Mouse (Mus musculus) layer of hippocampus, adult 2 months (tissue): ENCODE measurements around the gene Rsph6a. TPM values are rescaled to one million over a fixed set of nuclear protein-coding genes. Genes with fewer than 3 reads are reported as not detected.

Source experiments
- DNase-seq, 2 experiments: peaks; one replicate each; pipeline ENCODE4 v3.0.0; 2022; ENCODE audit warnings: low spot score in 2 of 2
- H3K27ac ChIP-seq: fragments of 200-600 bp; 2 replicates; pipeline ENCODE4 v1.8.1; 2022
- H3K4me3 ChIP-seq: fragments of 200-600 bp; 2 replicates; pipeline ENCODE4 v1.8.1; 2022; ENCODE audit warnings: mild to moderate bottlenecking
- CTCF ChIP-seq: fragments of 200-600 bp; conservative IDR thresholded peaks from 2 replicates; pipeline ENCODE4 v1.8.1; 2022; ENCODE audit warnings: antibody characterized with exemption, mild to moderate bottlenecking, moderate library complexity
- microRNA-seq, 2 experiments: library from miRNA; unstranded; fragments of <30 nt; microRNA quantifications; one replicate each; pipeline ENCODE4 v1.2.0; 2021
- total RNA-seq, 2 experiments: library from RNA; stranded (reverse); gene quantifications; 2 replicates each; pipeline ENCODE4 v1.2.3; 2021

Gene Rsph6a
- total RNA-seq, 2 experiments from 2014 or later, result 0.20 TPM; not detected in 1

- Histone ChIP-seq H3K4me3 (no peak overlapping the region), H3K27ac (no peak overlapping the region)
- no peak for TF ChIP-seq CTCF
- no peak for DNase-seq
Measured at GRCm38 (mm10) chr7:19100290-19100689, 45.8 kb downstream of the Rsph6a start.

DNA sequence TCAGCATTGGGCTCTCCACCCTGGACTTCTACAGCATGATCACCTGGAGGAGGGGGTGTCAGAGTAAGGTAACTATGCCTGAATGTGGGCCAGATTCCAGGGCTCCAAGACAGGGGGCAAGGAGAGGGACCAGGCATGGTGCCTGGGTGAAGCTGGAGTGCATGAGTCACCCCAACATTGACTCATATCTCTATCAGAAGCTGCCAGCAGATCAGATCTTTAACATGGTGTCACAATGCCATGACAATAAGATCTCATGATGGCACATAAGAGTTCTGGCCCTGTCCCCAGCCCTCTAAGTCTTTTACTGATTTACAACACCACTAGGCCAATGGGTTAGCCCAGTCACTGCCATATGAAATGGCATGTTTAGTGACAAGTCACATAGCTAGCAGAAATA lies 49.3 kb downstream of the Rsph6a start:
- Histone ChIP-seq H3K4me3 (no peak overlapping the region), H3K27ac (no peak overlapping the region)
- no peak for TF ChIP-seq CTCF
- no peak for DNase-seq

- no peak for TF ChIP-seq CTCF
- no peak for DNase-seq
- no peak overlapping the region for H3K27ac ChIP-seq
Measured at GRCm38 (mm10) chr7:19104486-19104885, 50.0 kb downstream of the Rsph6a start.

GRCm38 (mm10) chr7:19107436-19107835 lies 52.9 kb downstream of the Rsph6a start:
- TF ChIP-seq CTCF, result no peak
- DNase-seq, result no peak
- H3K27ac ChIP-seq, result no peak overlapping the region
- no peak overlapping the region for H3K4me3 ChIP-seq

More at GRCm38 (mm10) chr7:19104486-19104885, 50.0 kb downstream of the Rsph6a start:
- no peak overlapping the region for H3K4me3 ChIP-seq

GRCm38 (mm10) chr7:19109565-19109964 lies 55.1 kb downstream of the Rsph6a start:
- DNase-seq, result no peak
- Histone ChIP-seq H3K4me3 (no peak overlapping the region), H3K27ac (no peak overlapping the region)
- no peak for TF ChIP-seq CTCF

DNA sequence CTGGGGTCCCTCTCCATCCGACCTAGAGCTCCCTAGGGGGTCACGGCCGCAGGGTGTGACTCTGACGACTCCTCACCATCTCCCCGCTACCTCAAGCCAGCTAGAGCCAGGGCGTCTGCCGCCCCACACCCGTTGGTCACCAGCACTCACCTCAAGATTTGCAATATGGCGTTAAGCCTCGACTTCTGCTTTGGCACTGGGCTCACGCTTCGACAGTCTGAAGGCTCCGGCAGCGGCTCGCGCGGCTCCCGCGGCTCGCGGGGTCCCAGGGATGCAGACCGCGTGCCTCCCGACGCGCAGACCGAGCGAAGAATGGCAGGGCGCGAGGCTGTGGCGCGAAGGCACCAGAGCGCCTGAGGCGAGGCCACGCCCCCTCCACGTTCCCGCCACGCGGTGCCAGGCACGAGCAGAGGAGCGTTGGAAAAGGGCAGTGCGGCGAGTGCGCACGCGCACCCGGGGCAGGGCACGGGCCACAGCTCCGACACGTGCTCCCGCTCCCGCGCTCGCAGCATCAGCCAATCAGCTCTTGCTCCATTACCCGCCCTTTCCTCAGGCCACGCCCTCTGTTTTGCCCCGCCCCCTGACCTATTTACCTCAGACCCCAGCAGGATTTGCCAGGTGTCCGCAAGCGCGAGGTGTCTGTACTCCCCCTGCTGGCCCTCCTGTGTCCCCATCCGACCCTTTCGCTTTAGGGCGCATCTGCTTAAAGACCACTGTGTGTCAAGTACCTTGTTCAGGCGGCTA lies 63.7 kb downstream of the Rsph6a start, which contains the start of gene Gm4969:
TSS of gene Gm4969 (minus strand) at position 341 of the 744 bp plus-strand sequence.
- Histone ChIP-seq H3K4me3 (peak within 1 kb of the TSS; percentile 44), H3K27ac (no peak within 1 kb of the TSS)
- peak in 1 of 2 experiments; percentile 53 for DNase-seq
- TF ChIP-seq CTCF, result peak; percentile 49

DNA sequence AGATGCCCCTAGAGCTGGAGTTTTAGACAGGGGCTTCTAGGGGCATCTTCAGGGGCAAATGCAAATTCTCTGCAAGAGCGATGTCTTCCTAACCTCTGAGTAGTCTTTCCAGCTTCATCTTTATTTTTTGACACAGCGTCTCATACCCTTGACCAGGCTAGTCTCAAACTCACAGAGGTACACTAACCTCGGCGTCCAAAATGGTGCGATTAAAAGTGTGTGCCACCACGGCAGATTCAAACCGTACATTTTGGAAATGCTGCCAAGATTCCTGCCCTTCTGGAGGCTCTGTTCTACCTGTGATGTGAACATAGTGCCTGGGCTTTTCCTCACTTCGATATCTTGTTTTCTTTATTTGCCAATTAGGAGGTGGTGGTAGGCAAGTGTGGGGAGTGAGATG lies 64.6 kb downstream of the Rsph6a start:
- no peak for TF ChIP-seq CTCF
- no peak for DNase-seq
- 0 out of 2 replicates have a peak overlapping the region, but pooled peaks have one; percentile 84 for H3K4me3 ChIP-seq
- H3K27ac ChIP-seq, result no peak overlapping the region

GRCm38 (mm10) chr7:19119631-19120429 lies 65.3 kb downstream of the Rsph6a start, which contains the start of gene Fbxo46:
Gene Fbxo46 (plus strand): TSS chr7:19119859.
- Histone ChIP-seq H3K27ac (peak within 1 kb of the TSS; percentile 82), H3K4me3 (peak within 1 kb of the TSS; percentile 84)
- TF ChIP-seq CTCF, result no peak
- peak; percentile 94 to 99 for DNase-seq

DNA sequence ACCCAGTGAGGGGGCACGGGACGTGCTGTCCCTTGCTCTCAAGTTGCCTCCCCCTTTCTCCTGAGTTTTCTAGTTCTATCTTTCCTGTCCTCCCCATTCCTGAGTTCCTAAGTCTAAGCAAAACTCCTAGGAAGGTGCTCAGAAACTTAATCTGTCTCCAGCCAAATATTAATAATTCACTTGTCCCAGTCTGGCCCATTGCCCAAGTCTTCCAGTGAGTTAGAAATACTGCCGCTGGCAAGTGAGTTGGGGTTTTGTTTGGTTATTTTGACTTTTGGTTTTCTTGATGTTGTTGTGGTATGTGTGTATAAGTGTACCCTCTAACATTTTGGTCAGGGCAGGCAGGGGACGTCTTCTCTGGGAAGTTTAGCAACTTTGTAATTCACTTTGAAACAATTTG lies 67.2 kb downstream of the Rsph6a start:
- no peak overlapping the region for H3K4me3 ChIP-seq
- no peak for DNase-seq
- no peak overlapping the region for H3K27ac ChIP-seq
- no peak for TF ChIP-seq CTCF

Small RNA genes lying within 50 kb of the gene (microRNA-seq; reads per million reads assigned to microRNA genes)
- gene Mir3100, result 2.2 to 2.9 reads per million in 2 experiments

Other genes starting within 250 kb of the Rsph6a start
- gene Psg17, start 233.1 kb upstream of the Rsph6a start, total RNA-seq, result not detected
- gene Mill2, start 214.7 kb upstream of the Rsph6a start, total RNA-seq, result 1 to 10 TPM; 2.3 to 2.6 TPM
- 10 to 100 TPM; 15.1 to 15.2 TPM for gene Pglyrp1, start 183.4 kb upstream of the Rsph6a start, total RNA-seq
- 10 to 100 TPM; 10.9 to 12.6 TPM for gene Ccdc61, start 144.3 kb upstream of the Rsph6a start, total RNA-seq
- 10 to 100 TPM; 82.7 to 85.4 TPM for gene Nova2, start 128.8 kb upstream of the Rsph6a start, total RNA-seq
- gene Nanos2, start 67.3 kb upstream of the Rsph6a start, total RNA-seq, result under 1 TPM; 0.54 to 0.66 TPM
- gene Mypop, start 63.4 kb upstream of the Rsph6a start, total RNA-seq, result 10 to 100 TPM; 44.0 to 46.4 TPM
- gene Irf2bp1, start 50.6 kb upstream of the Rsph6a start, total RNA-seq, result 10 to 100 TPM; 52.7 to 56.3 TPM
- not detected for gene Foxa3, start 31.2 kb upstream of the Rsph6a start, total RNA-seq
- gene Sympk, start 30.3 kb upstream of the Rsph6a start, total RNA-seq, result 100 to 1,000 TPM; 112 to 114 TPM
- 100 to 1,000 TPM; 154 TPM for gene Dmwd, start 21.5 kb downstream of the Rsph6a start, total RNA-seq
- gene Dmpk, start 29.2 kb downstream of the Rsph6a start, total RNA-seq, result 10 to 100 TPM; 38.8 to 56.8 TPM
- gene Six5, start 39.9 kb downstream of the Rsph6a start, total RNA-seq, result 1 to 10 TPM; 2.4 to 2.8 TPM
- gene Gm4969, start 63.7 kb downstream of the Rsph6a start, total RNA-seq, result under 1 TPM; 0.33 to 0.71 TPM
- gene Fbxo46, start 65.2 kb downstream of the Rsph6a start, total RNA-seq, result 10 to 100 TPM; 12.5 to 13.1 TPM
- gene Qpctl, start 94.6 kb downstream of the Rsph6a start, total RNA-seq, result 10 to 100 TPM; 17.6 to 18.4 TPM
- 10 to 100 TPM; 76.0 to 80.5 TPM for gene Snrpd2, start 95.0 kb downstream of the Rsph6a start, total RNA-seq
- 1 to 10 TPM in 1 of 2 experiments, under 1 TPM in 1; 0.87 to 1.2 TPM for gene Gipr, start 111.4 kb downstream of the Rsph6a start, total RNA-seq
- gene Eml2, start 121.7 kb downstream of the Rsph6a start, total RNA-seq, result 100 to 1,000 TPM; 159 to 162 TPM
- gene Gpr4, start 157.8 kb downstream of the Rsph6a start, total RNA-seq, result 1 to 10 TPM; 1.6 to 2.5 TPM
- 10 to 100 TPM; 37.4 to 38.7 TPM for gene Opa3, start 173.6 kb downstream of the Rsph6a start, total RNA-seq
- 10 to 100 TPM; 15.7 to 17.1 TPM for gene Vasp, start 217.1 kb downstream of the Rsph6a start, total RNA-seq
- not detected for gene Ppm1n, start 225.4 kb downstream of the Rsph6a start, total RNA-seq
- gene Rtn2, start 227.9 kb downstream of the Rsph6a start, total RNA-seq, result 10 to 100 TPM; 90.3 to 92.7 TPM